Mouse (Mus musculus) cerebellum, adult 2 months (tissue): ENCODE data around the gene Cntd1.

Experiments
- CTCF ChIP-seq: fragments of 200-500 bp; IDR thresholded peaks from 2 replicates; pipeline ENCODE4 v1.5.1; 2011; ENCODE audit warnings: low read depth, mild to moderate bottlenecking, control low read depth, low read length, moderate library complexity, borderline replicate concordance; ENCODE audit not compliant: insufficient read depth
- POLR2A ChIP-seq: fragments of 200-500 bp; IDR thresholded peaks from 2 replicates; pipeline ENCODE4 v1.6.1; 2011; ENCODE audit warnings: low read length, control low read depth, borderline replicate concordance; ENCODE audit not compliant: insufficient read depth

DNA sequence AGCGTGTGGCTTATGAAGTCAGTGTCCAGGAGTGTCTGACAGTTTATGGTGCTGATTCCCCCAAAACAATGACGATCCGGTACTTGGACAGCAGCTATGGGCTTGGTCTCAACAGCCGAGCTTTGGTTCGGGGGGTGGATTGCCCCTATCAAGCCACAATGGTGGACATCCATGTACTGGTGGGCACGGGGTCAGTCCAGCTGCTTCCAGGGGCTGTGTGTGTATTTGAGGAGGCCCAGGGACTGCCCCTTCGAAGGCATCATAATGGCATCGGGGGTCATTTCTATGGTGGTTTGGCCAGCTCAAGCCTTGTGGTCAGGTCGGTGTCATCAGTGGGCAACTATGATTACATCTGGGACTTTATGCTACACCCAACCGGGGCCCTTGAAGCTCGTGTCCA lies 47.3 kb downstream of the Cntd1 start:
- TF ChIP-seq CTCF: no peak
- no peak for TF ChIP-seq POLR2A
